Mouse (Mus musculus) adrenal gland, postnatal 10 days (tissue): ENCODE measurements around the gene Baiap2. TPM values are rescaled to one million over a fixed set of nuclear protein-coding genes. Genes with fewer than 3 reads are reported as not detected.

Experiments
- DNase-seq: peaks from one replicate; pipeline ENCODE4 v3.0.0; 2021; ENCODE audit warnings: mixed read lengths
- microRNA-seq: library from miRNA; unstranded; fragments of <30 nt; microRNA quantifications from one replicate; pipeline ENCODE4 v1.2.0, GENCODE M21; 2021
- total RNA-seq, 2 experiments: library from RNA; stranded (reverse); gene quantifications; 2 replicates each; pipeline ENCODE4 v1.2.3; 2021

Baiap2 gene
- total RNA-seq, 2 experiments from 2014 or later: 18.9 to 21.3 TPM

- DNase-seq: no peak
Measured at GRCm38 (mm10) chr11:120045341-120045740, 102.8 kb downstream of the Baiap2 start.

- peak; percentile 72 for DNase-seq
Measured at GRCm38 (mm10) chr11:120045839-120046552, 103.4 kb downstream of the Baiap2 start.

GRCm38 (mm10) chr11:120046553-120047191 lies 104.1 kb downstream of the Baiap2 start, which contains the start of gene Aatk:
Gene Aatk, minus strand, starts transcription at chr11:120047167.
- DNase-seq: peak; percentile 44

GRCm38 (mm10) chr11:120047531-120048251 lies 105.1 kb downstream of the Baiap2 start:
- no peak for DNase-seq

GRCm38 (mm10) chr11:120048252-120048556 lies 105.6 kb downstream of the Baiap2 start:
- DNase-seq: no peak

- no peak for DNase-seq
Measured at GRCm38 (mm10) chr11:120049067-120049466, 106.5 kb downstream of the Baiap2 start.

GRCm38 (mm10) chr11:120051124-120051811 lies 108.7 kb downstream of the Baiap2 start:
- peak; percentile 73 for DNase-seq

GRCm38 (mm10) chr11:120052274-120052673 lies 109.7 kb downstream of the Baiap2 start:
- no peak for DNase-seq

- no peak for DNase-seq
Measured at GRCm38 (mm10) chr11:120053846-120054245, 111.3 kb downstream of the Baiap2 start.

GRCm38 (mm10) chr11:120055953-120056732 lies 113.6 kb downstream of the Baiap2 start:
- no peak for DNase-seq

Small RNA genes within 50 kb of the gene (microRNA-seq; reads per million reads assigned to microRNA genes)
- not detected for gene Mir3065
- not detected for gene Mir338

Other genes starting within 250 kb of the Baiap2 start
- 10 to 100 TPM; 34.7 to 40.0 TPM for gene Chmp6, start 29.3 kb upstream of the Baiap2 start, total RNA-seq
- gene Aatk, start 104.4 kb downstream of the Baiap2 start, total RNA-seq: 10 to 100 TPM; 16.3 to 23.5 TPM
- 10 to 100 TPM; 52.2 to 87.4 TPM for gene Cep131, start 144.1 kb downstream of the Baiap2 start, total RNA-seq
- gene Tepsin, start 156.0 kb downstream of the Baiap2 start, total RNA-seq: 10 to 100 TPM in 1 of 2 experiments, 1 to 10 TPM in 1; 9.0 to 13.2 TPM
- gene Ndufaf8, start 156.2 kb downstream of the Baiap2 start, total RNA-seq: 10 to 100 TPM; 53.1 to 53.9 TPM
- 100 to 1,000 TPM; 113 to 117 TPM for gene Slc38a10, start 208.6 kb downstream of the Baiap2 start, total RNA-seq